Mouse (Mus musculus) common myeloid progenitor, adult 5-6 weeks (primary cell): ENCODE measurements around the gene Rtbdn. TPM values are rescaled to one million over a fixed set of nuclear protein-coding genes. Genes with fewer than 3 reads are reported as not detected.

Experiments
- ATAC-seq: replicated peaks from 2 replicates; pipeline ENCODE4 v1.8.0; 2016; ENCODE audit warnings: low read depth, mild to moderate bottlenecking, moderate TSS enrichment, inconsistent platforms; ENCODE audit not compliant: poor library complexity, severe bottlenecking
- total RNA-seq: library from RNA; stranded (forward); fragments of 200-1000, 187-1606 nt; gene quantifications from 2 replicates; pipeline ENCODE4 v1.2.3, GENCODE M21; 2017

Rtbdn gene
- total RNA-seq, 1 experiment from 2014 or later: not detected

DNA sequence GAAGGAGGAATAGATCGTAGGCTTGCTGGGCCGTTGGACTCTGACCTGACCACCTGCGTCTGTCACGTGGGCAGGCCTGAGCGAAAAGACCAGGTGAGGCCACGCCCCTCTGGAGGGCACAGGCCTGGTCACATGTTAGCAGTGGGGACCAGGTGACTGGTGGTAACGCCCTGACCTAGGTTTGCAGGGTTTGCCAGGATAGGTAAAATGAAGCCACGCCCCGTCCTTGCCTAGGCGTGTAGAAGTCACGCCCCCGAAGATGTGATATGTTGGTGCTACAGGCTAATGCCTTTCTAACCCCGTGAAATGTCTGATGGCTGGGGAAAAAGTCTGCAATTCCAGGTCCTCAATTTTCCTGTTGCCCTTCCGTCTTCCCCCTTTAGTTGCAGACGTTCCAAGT, 44.0 kb downstream of the Rtbdn start:
- ATAC-seq: peak; percentile 24

- ATAC-seq: no peak
These were observed 47.6 kb downstream of the Rtbdn start for GRCm38 (mm10) chr8:84994375-84994774.

GRCm38 (mm10) chr8:84995680-84996079, 48.9 kb downstream of the Rtbdn start:
- no peak for ATAC-seq

DNA sequence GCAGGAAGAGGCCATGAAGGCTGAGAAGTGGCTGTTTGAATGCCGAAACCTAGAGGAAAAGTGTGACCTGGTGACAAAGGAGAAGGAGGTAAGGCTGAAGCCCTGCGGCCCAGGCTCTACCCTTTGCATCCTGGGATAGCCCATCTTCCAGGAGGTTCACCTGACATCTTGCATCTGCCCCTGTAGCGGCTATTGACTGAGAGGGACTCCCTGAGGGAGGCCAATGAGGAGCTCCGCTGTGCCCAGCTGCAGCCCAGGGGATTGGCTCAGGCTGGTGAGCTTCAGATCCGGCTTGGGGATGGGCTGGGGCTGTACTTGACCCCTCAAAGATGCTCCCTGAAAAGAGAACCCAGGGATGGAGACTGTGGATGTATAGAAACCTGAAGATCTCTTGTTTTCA, 50.2 kb downstream of the Rtbdn start:
- no peak for ATAC-seq

DNA sequence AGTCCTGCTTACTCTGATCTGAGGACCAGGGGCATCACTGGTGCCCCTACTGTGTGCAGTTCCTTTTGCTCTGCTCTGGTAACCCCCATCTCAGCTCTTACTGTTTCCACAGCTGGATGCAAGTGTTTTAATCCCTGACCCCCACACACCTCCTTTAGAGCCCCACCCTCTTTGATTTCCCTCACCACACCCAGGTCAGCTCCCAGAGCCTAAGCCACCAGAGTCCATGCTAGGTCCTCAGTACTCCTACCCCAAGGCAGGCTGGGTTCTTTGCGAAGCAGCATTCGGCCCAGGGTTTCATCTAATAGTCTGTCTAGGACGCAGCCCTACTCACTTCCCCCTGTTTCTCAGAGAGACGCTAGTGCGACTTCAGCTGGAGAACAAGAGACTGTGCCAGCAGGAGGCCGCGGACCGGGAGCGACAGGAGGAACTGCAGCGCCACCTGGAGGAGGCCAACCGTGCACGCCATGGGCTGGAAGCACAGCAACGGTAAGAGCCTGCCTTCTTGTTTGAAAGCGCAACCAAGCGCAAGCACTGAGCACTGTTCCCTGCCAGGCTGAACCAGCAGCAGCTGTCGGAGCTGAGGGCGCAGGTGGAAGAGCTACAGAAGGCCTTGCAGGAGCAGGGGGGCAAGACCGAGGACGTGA, 51.0 kb downstream of the Rtbdn start:
- peak; percentile 100 for ATAC-seq

Other genes with a start within 250 kb of the Rtbdn start
- gene Lyl1, start 245.5 kb upstream of the Rtbdn start, total RNA-seq: 38.8 and 47.8 TPM in 2 replicates
- 13.2 and 22.4 TPM in 2 replicates for gene G430095P16Rik, start 224.0 kb upstream of the Rtbdn start, total RNA-seq
- gene Nfix, start 146.6 kb upstream of the Rtbdn start, total RNA-seq: 11.6 and 15.5 TPM in 2 replicates
- 2.8 and 4.1 TPM in 2 replicates for gene Dand5, start 124.2 kb upstream of the Rtbdn start, total RNA-seq
- 56.5 and 63.7 TPM in 2 replicates for gene Gadd45gip1, start 115.5 kb upstream of the Rtbdn start, total RNA-seq
- 30.0 and 45.4 TPM in 2 replicates for gene Rad23a, start 106.3 kb upstream of the Rtbdn start, total RNA-seq
- 1,972 and 2,060 TPM in 2 replicates for gene Calr, start 100.1 kb upstream of the Rtbdn start, total RNA-seq
- gene Farsa, start 90.0 kb upstream of the Rtbdn start, total RNA-seq: 130 and 162 TPM in 2 replicates
- 138 and 142 TPM in 2 replicates for gene Syce2, start 74.9 kb upstream of the Rtbdn start, total RNA-seq
- 16.4 and 25.2 TPM in 2 replicates for gene Gcdh, start 53.1 kb upstream of the Rtbdn start, total RNA-seq
- 71.2 and 79.8 TPM in 2 replicates for gene Klf1, start 45.1 kb upstream of the Rtbdn start, total RNA-seq
- 41.0 and 47.0 TPM in 2 replicates for gene Dnase2a, start 38.4 kb upstream of the Rtbdn start, total RNA-seq
- gene Mast1, start 9.6 kb upstream of the Rtbdn start, total RNA-seq: not detected in 2 replicates
- gene Gm49661, start 22.4 kb downstream of the Rtbdn start, total RNA-seq: not detected in 2 replicates
- 631 and 634 TPM in 2 replicates for gene Prdx2, start 22.6 kb downstream of the Rtbdn start, total RNA-seq
- 95.8 and 148 TPM in 2 replicates for gene Rnaseh2a, start 22.8 kb downstream of the Rtbdn start, total RNA-seq
- gene Junb, start 31.7 kb downstream of the Rtbdn start, total RNA-seq: 82.2 and 102 TPM in 2 replicates
- 9.2 and 13.5 TPM in 2 replicates for gene Hook2, start 43.6 kb downstream of the Rtbdn start, total RNA-seq
- not detected in 2 replicates for gene Best2, start 67.5 kb downstream of the Rtbdn start, total RNA-seq
- gene Asna1, start 78.3 kb downstream of the Rtbdn start, total RNA-seq: 52.3 and 52.6 TPM in 2 replicates
- 202 and 410 TPM in 2 replicates for gene Trir, start 79.8 kb downstream of the Rtbdn start, total RNA-seq
- gene Tnpo2, start 89.9 kb downstream of the Rtbdn start, total RNA-seq: 15.5 and 23.2 TPM in 2 replicates
- gene Fbxw9, start 113.1 kb downstream of the Rtbdn start, total RNA-seq: 3.9 and 8.4 TPM in 2 replicates
- not detected in 2 replicates for gene Gm5741, start 121.0 kb downstream of the Rtbdn start, total RNA-seq
- 29.8 and 34.1 TPM in 2 replicates for gene Dhps, start 124.8 kb downstream of the Rtbdn start, total RNA-seq
- 52.3 and 58.1 TPM in 2 replicates for gene Wdr83os, start 133.7 kb downstream of the Rtbdn start, total RNA-seq
- gene Wdr83, start 134.3 kb downstream of the Rtbdn start, total RNA-seq: 25.7 and 26.7 TPM in 2 replicates
- 39.6 and 42.0 TPM in 2 replicates for gene Man2b1, start 136.3 kb downstream of the Rtbdn start, total RNA-seq
- not detected in 2 replicates for gene Zfp791, start 176.1 kb downstream of the Rtbdn start, total RNA-seq
- not detected in 2 replicates for gene Cks1brt, start 204.9 kb downstream of the Rtbdn start, total RNA-seq